Mouse (Mus musculus) erythroblast, embryonic 14.5 days (primary cell): ENCODE measurements around the gene Med12.

ENCODE experiments used
- GATA1 ChIP-seq: IDR thresholded peaks from 2 replicates; pipeline ENCODE4 v1.6.1; 2012; ENCODE audit warnings: low read length, inconsistent platforms, mixed read lengths
- TAL1 ChIP-seq: IDR thresholded peaks from 3 replicates; pipeline ENCODE4 v1.6.1; 2012; ENCODE audit warnings: low read length, inconsistent platforms, mixed read lengths

GRCm38 (mm10) chrX:101287543-101287942 is 13.7 kb downstream of the Med12 start:
- peak; percentile 91 for TF ChIP-seq GATA1
- peak; percentile 94 for TF ChIP-seq TAL1
